Mouse (Mus musculus) midbrain, embryonic 11.5 days (tissue): ENCODE results near the gene Fam81a. TPM values are rescaled to one million over a fixed set of nuclear protein-coding genes. Genes with fewer than 3 reads are reported as not detected.

ENCODE experiments used
- ATAC-seq: fragments of 200-750 bp; cut with Nextera tagmentation; 2 replicates; pipeline ENCODE4 v1.8.0; 2017; ENCODE audit warnings: moderate TSS enrichment, moderate library complexity; ENCODE audit not compliant: low FRiP score
- DNase-seq: peaks from one replicate; pipeline ENCODE4 v3.0.0; 2015; ENCODE audit warnings: low spot score; ENCODE audit errors: missing footprints
- H3K27ac ChIP-seq: fragments of 300-500 bp; sonication (generic); 2 replicates; pipeline ENCODE4 v1.5.1; 2014; ENCODE audit warnings: low read depth, low read length
- H3K27me3 ChIP-seq: fragments of 300-500 bp; sonication (generic); 2 replicates; pipeline ENCODE4 v1.6.1; 2014; ENCODE audit warnings: mild to moderate bottlenecking, low read length, moderate library complexity, mixed read lengths; ENCODE audit not compliant: control insufficient read depth, insufficient read depth
- H3K36me3 ChIP-seq: fragments of 300-500 bp; sonication (generic); 2 replicates; pipeline ENCODE4 v1.6.1; 2014; ENCODE audit warnings: mild to moderate bottlenecking, low read length, moderate library complexity, mixed read lengths; ENCODE audit not compliant: control insufficient read depth, insufficient read depth
- H3K4me1 ChIP-seq: fragments of 300-500 bp; sonication (generic); 2 replicates; pipeline ENCODE4 v1.6.1; 2014; ENCODE audit warnings: low read length; ENCODE audit not compliant: control insufficient read depth, insufficient read depth
- H3K4me2 ChIP-seq: fragments of 300-500 bp; sonication (generic); 2 replicates; pipeline ENCODE4 v1.6.1; 2014; ENCODE audit warnings: mild to moderate bottlenecking, moderate library complexity
- H3K4me3 ChIP-seq: fragments of 300-500 bp; sonication (generic); 2 replicates; pipeline ENCODE4 v1.5.1; 2014; ENCODE audit warnings: low read depth, low read length
- H3K9ac ChIP-seq: fragments of 300-500 bp; sonication (generic); 2 replicates; pipeline ENCODE4 v1.6.1; 2014; ENCODE audit warnings: low read length
- H3K9me3 ChIP-seq: fragments of 300-500 bp; sonication (generic); 2 replicates; pipeline ENCODE4 v1.6.1; 2016; ENCODE audit warnings: low read length; ENCODE audit not compliant: control insufficient read depth
- whole genome bisulfite sequencing: fragments of 180-500 bp; shearing (Covaris S2); extraction: QIAGEN DNeasy Blood & Tissue Kit; methylation state at CpG from one replicate; pipeline ENCODE4 v1.1.7; 2014; 5-methylcytosine and 5-hydroxymethylcytosine counted together
- polyA plus RNA-seq: library from polyadenylated mRNA; unstranded; fragments of >200 nt; fragmentation: Nextera tagmentation; extraction: Ambion mirVana; gene quantifications from 2 replicates; pipeline ENCODE4 v1.2.1, GENCODE M21; 2014

The Fam81a gene
- polyA plus RNA-seq, 1 experiment from 2014 or later = 4.7 TPM

DNA sequence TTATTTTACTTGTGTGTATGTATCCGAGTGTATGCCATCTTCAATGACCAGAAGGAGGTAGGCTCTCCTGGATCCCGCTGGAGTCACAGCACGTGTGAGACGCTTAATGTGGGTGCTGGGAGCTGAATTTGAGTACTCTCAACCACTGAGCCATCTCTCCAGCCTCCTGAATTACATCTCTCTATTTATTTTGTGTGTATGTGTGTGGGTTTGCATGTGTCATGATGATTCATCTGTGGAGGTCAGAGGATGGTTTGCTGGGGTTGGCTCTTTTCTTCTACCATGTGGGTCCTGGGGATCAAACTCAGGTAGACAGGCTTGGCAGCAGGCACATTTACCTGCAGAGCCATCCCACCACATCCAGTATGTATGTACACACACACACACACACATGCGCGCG is 60.6 kb downstream of the Fam81a start:
- no peak overlapping the region for H3K27ac ChIP-seq

DNA sequence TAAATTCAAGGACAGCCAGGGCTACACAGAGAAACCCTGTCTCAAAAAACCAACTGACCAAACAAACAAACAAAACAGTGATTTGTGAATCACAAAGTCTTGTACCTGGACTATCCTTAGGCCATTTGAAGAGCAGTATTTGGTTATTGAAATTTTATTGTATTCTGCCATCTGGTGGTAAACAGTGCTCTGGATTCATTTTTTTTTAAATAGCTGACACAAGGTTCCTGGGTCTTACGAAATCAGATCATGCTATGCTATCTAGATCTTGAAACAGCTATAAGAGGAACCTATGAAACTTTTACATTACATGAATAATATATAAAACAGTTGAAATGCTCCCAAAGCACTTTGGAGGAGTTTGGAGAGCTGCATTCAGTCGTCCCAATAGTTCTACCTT is 61.4 kb downstream of the Fam81a start:
- WGBS = 86% methylated on average over 2 of the region's 2 CpGs
- H3K27me3 ChIP-seq = no peaks in the 10 kb centered on the region
- no peak overlapping the region for H3K4me2 ChIP-seq
- no peaks in the 10 kb centered on the region for H3K4me1 ChIP-seq
- H3K36me3 ChIP-seq = no peaks in the 10 kb centered on the region
- no peak overlapping the region for H3K4me3 ChIP-seq
- no peak overlapping the region for H3K9ac ChIP-seq
- DNase-seq (no peak), ATAC-seq (no peak)
- H3K9me3 ChIP-seq = no peaks in the 10 kb centered on the region
- H3K27ac ChIP-seq = no peak overlapping the region

More for the DNA sequence above, 60.6 kb downstream of the Fam81a start:
- H3K27me3 ChIP-seq = no peaks in the 10 kb centered on the region
- H3K9ac ChIP-seq = no peak overlapping the region
- H3K4me3 ChIP-seq = no peak overlapping the region
- 91% methylated on average over 7 of the region's 7 CpGs for WGBS
- H3K36me3 ChIP-seq = no peaks in the 10 kb centered on the region
- no peaks in the 10 kb centered on the region for H3K9me3 ChIP-seq
- H3K4me1 ChIP-seq = no peaks in the 10 kb centered on the region
- DNase-seq (no peak), ATAC-seq (no peak)
- no peak overlapping the region for H3K4me2 ChIP-seq

DNA sequence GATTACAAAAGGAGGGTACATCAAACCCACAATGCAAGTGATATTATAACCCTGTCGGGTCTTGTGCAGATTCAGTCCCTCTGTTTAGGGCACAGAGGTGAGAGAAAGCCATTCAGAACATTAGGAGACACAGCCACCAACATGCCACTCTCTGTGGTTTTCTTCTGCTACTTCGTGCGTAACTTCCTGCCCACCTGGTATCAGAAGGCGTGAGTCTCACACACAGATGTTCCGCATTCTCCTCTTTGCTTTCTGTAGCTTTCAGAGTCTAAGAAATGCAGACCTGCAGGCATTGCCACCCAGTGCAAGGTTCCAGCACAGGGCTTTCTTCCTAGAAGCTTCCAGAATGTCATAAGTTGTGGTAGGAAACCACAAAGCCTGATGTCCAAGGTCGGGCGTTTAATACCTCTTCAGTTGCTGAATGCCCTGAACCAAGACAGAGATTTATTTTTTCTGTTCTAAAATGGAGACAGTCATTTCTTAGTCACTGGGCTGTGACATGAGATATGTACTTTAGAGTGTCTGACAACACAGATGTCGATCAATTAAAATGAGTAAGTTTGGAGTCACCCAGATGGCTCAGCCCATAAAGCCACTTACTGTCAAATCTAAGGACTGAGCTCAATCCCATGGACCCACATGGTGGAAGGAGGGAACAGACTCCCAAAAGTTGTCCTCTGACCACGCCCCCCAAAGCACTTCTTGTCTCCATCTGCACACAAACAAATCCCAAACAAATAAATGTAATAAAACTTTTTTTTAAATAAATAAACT is 62.1 kb downstream of the Fam81a start:
- Histone ChIP-seq H3K9ac (no peak overlapping the region), H3K4me3 (no peak overlapping the region), H3K27ac (no peak overlapping the region), H3K4me1 (no peaks in the 10 kb centered on the region), H3K9me3 (no peaks in the 10 kb centered on the region), H3K27me3 (no peaks in the 10 kb centered on the region), H3K36me3 (no peaks in the 10 kb centered on the region), H3K4me2 (no peak overlapping the region)
- 93% methylated on average over 9 of the region's 9 CpGs for WGBS
- ATAC-seq (no peak), DNase-seq (no peak)

DNA sequence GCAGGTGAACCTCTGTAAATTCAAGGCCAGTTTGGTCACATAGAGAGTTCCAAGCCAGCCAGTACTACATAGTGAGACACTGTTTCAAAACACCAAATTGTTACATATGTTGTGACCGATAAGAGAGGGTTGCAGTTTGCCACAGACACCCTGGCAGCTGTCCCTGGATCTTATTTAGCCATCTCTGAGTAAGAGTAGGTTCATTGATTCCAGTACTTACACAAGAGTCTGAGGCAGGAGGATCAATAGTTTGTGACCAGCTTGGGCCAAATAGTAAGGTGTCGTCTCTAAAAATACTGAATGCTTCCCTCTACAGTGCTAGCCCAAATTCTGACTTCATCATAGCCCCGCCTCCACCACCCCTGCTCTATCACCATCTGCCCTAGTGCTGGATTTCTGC is 64.3 kb downstream of the Fam81a start:
- Histone ChIP-seq H3K27me3 (no peaks in the 10 kb centered on the region), H3K4me2 (no peak overlapping the region), H3K9me3 (no peaks in the 10 kb centered on the region), H3K36me3 (no peaks in the 10 kb centered on the region), H3K27ac (no peak overlapping the region), H3K4me1 (no peaks in the 10 kb centered on the region), H3K4me3 (no peak overlapping the region), H3K9ac (no peak overlapping the region)
- ATAC-seq (no peak), DNase-seq (no peak)
- 94% methylated on average over 3 of the region's 3 CpGs for WGBS

DNA sequence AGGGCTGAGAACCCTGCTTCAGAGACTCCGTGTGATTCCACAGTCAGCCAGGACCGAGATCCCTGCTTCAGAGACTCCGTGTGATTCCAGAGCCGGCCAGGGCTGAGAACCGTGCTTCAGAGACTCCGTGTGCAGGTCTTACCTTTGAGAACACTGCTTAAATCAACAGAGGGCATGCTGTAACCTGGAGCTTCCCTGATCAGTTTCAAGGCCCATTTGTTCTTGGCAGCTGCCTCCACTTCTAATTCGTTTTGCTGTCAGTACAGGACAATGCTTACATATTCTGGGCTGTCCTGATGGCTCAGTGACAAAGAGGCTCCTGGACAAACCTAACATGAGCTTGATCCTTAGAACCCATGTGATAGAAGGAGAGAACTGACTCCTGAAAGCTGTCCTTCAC is 65.2 kb downstream of the Fam81a start:
- Histone ChIP-seq H3K9me3 (no peaks in the 10 kb centered on the region), H3K27me3 (no peaks in the 10 kb centered on the region), H3K9ac (no peak overlapping the region), H3K4me1 (no peaks in the 10 kb centered on the region), H3K36me3 (no peaks in the 10 kb centered on the region), H3K4me2 (no peak overlapping the region), H3K27ac (no peak overlapping the region), H3K4me3 (no peak overlapping the region)
- DNase-seq (no peak), ATAC-seq (no peak)
- 76% methylated on average over 7 of the region's 7 CpGs for WGBS

DNA sequence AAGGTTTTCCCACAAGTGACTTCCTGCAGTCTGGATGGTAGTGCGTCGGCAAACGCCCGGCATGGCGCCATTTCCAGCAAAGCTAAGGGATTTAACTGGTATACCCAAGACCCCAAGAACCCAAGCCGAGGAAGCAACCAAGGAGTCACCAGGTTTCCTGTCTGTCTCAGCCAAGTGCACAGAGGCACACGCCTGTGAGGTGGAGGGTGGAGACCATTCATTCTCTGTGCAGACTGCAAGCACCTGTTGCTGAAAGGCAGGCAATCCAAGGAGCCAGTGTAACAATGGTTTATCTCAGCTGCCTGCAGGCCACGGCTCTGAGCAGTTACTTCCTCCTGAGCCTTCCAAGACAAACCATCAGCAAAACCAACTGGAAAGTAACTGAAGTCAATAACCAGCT is 70.0 kb downstream of the Fam81a start:
- no peak overlapping the region for H3K9ac ChIP-seq
- WGBS = 86% methylated on average over 8 of the region's 8 CpGs
- H3K4me1 ChIP-seq = no peaks in the 10 kb centered on the region
- DNase-seq (no peak), ATAC-seq (no peak)
- H3K9me3 ChIP-seq = no peaks in the 10 kb centered on the region
- H3K36me3 ChIP-seq = no peaks in the 10 kb centered on the region
- no peak overlapping the region for H3K27ac ChIP-seq
- no peaks in the 10 kb centered on the region for H3K27me3 ChIP-seq
- H3K4me3 ChIP-seq = no peak overlapping the region
- H3K4me2 ChIP-seq = no peak overlapping the region

DNA sequence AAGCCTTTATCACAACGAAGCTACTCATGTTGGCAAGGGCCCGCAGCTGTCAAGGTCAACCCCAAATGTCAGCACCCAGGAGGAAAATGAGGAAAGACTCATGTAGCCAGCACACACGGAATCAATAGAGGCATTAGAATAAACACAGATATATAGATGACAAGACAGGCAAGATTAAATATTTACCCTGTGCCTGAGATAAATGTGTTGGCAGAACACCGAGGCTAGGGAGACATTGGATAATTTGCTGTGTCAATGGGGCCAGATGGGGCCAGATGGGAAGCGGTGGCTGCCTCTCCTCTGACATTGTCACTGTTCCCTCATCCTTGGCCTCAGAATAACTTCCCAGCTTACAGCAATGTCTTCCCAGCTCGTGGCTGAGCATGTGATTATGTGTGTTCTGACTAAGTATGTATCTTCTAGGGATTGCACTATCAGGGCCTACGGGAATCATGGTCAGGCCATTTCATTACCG is 72.4 kb downstream of the Fam81a start:
- no peaks in the 10 kb centered on the region for H3K27me3 ChIP-seq
- DNase-seq (no peak), ATAC-seq (peak; percentile 33; the same call in 1 of the 2 replicates)
- no peak overlapping the region for H3K4me2 ChIP-seq
- no peaks in the 10 kb centered on the region for H3K9me3 ChIP-seq
- no peak overlapping the region for H3K4me3 ChIP-seq
- no peaks in the 10 kb centered on the region for H3K4me1 ChIP-seq
- 75% methylated on average over 8 of the region's 8 CpGs for WGBS
- H3K9ac ChIP-seq = no peak overlapping the region
- no peak overlapping the region for H3K27ac ChIP-seq
- no peaks in the 10 kb centered on the region for H3K36me3 ChIP-seq

DNA sequence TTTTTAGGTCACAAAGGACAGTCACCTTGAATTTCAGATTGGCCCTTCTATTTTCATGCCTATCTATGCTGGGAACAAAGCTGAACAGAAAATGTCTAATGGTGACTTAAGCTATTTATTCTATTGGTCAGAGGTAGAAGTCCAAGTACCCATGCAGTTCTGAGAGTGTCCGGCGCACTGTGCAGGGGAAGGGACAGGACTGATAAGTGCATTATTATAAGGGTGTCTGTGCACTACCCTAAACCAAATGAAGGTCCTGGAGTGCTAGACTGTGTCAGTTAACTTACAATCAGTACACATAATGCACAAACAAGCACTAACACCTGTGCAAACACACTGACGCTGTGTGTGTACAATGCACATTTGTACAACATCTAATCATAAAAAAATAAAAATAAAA is 74.9 kb downstream of the Fam81a start:
- H3K9ac ChIP-seq = no peak overlapping the region
- no peaks in the 10 kb centered on the region for H3K36me3 ChIP-seq
- no peak overlapping the region for H3K27ac ChIP-seq
- no peaks in the 10 kb centered on the region for H3K27me3 ChIP-seq
- H3K4me1 ChIP-seq = no peaks in the 10 kb centered on the region
- no peaks in the 10 kb centered on the region for H3K9me3 ChIP-seq
- no peak overlapping the region for H3K4me2 ChIP-seq
- 92% methylated on average over 3 of the region's 3 CpGs for WGBS
- no peak for DNase-seq
- H3K4me3 ChIP-seq = no peak overlapping the region
- no peak for ATAC-seq

DNA sequence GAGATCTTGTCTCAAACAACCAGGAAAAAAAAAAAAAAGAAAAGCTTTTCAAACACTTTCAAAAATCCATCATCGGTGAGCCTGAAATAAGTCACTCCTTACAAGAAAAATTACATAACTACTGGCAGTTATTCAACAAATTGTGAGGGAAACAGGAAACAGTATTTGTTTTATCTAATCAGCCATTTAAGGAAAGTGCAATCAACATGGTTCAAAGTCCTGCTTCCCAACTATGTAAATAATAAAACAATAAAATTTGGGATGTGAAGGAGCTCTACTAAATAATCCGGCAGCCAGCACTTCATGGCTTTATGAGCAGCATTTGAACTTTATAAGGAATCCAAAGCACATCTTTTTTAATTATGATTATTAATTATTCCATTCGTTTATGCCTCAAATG is 80.3 kb downstream of the Fam81a start:
- Histone ChIP-seq H3K4me2 (no peak overlapping the region), H3K27ac (no peak overlapping the region), H3K27me3 (no peaks in the 10 kb centered on the region), H3K4me1 (no peaks in the 10 kb centered on the region), H3K4me3 (no peak overlapping the region), H3K9ac (no peak overlapping the region), H3K9me3 (no peaks in the 10 kb centered on the region), H3K36me3 (no peaks in the 10 kb centered on the region)
- 93% methylated on average over 3 of the region's 3 CpGs for WGBS
- no peak for DNase-seq
- no peak for ATAC-seq
